Mouse (Mus musculus): Measurements from ENCODE around the gene Ubtd1.

DNA sequence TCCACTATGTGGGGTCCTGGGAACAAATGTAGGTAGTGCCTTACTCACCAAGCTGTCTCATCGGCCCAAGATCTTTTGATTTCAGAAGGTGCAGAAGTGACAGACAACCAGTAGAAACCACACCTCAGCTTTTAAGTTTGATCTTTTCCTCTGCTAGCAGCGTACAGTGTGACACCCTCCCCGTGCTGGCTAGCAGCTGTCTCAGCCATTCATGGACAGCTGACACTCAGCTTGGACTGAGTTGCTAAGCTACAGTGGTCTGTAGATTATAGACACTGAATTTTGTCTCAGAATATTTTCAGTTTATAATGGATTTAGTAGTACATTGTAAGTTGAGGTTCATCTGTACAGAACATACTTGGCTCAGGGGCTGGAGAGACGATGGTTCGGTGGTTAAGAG, 49.5 kb downstream of the Ubtd1 start:
- no peak for TF ChIP-seq CTCF (IDR thresholded peaks at IDR 0.05; ENCODE audit: insufficient read depth, low read depth, low read length)
- TF ChIP-seq POLR2A (IDR thresholded peaks at IDR 0.05; ENCODE audit: insufficient read depth, low read depth, low read length) = no peak

Data from olfactory bulb, adult 2 months (tissue).